Mouse (Mus musculus) liver, embryonic 13.5 days (tissue): ENCODE measurements around the gene Stip1. TPM values are rescaled to one million over a fixed set of nuclear protein-coding genes. Genes with fewer than 3 reads are reported as not detected.

Source experiments
- ATAC-seq: fragments of 200-750 bp; cut with Nextera tagmentation; 2 replicates; pipeline ENCODE4 v1.8.0; 2017; ENCODE audit warnings: low read depth, mild to moderate bottlenecking, moderate number of reproducible peaks, moderate library complexity
- DNase-seq: peaks from one replicate; pipeline ENCODE4 v3.0.0; 2022
- H3K27ac ChIP-seq: fragments of 300-500 bp; sonication (generic); 2 replicates; pipeline ENCODE4 v1.5.1; 2015; ENCODE audit warnings: moderate library complexity, mild to moderate bottlenecking, inconsistent platforms
- H3K27me3 ChIP-seq: fragments of 300-500 bp; sonication (generic); 2 replicates; pipeline ENCODE4 v1.6.1; 2015; ENCODE audit warnings: mild to moderate bottlenecking, inconsistent platforms
- H3K36me3 ChIP-seq: fragments of 300-500 bp; sonication (generic); 2 replicates; pipeline ENCODE4 v1.6.1; 2015; ENCODE audit warnings: mild to moderate bottlenecking, inconsistent platforms
- H3K4me1 ChIP-seq: fragments of 300-500 bp; sonication (generic); replicated peaks from 2 replicates; pipeline ENCODE4 v1.6.1; 2015; ENCODE audit warnings: inconsistent platforms
- H3K4me2 ChIP-seq: fragments of 300-500 bp; sonication (generic); 2 replicates; pipeline ENCODE4 v1.6.1; 2015; ENCODE audit warnings: inconsistent platforms, mild to moderate bottlenecking, moderate library complexity
- H3K4me3 ChIP-seq: fragments of 300-500 bp; sonication (generic); replicated peaks from 2 replicates; pipeline ENCODE4 v1.5.1; 2015; ENCODE audit warnings: mild to moderate bottlenecking, inconsistent platforms
- H3K9ac ChIP-seq: fragments of 300-500 bp; sonication (generic); 2 replicates; pipeline ENCODE4 v1.6.1; 2015; ENCODE audit warnings: mild to moderate bottlenecking, inconsistent platforms
- H3K9me3 ChIP-seq: fragments of 300-500 bp; sonication (generic); replicated peaks from 2 replicates; pipeline ENCODE4 v1.6.1; 2016; ENCODE audit warnings: inconsistent platforms
- WGBS: fragments of 180-500 bp; shearing (Covaris S2); methylation state at CpG from one replicate; pipeline ENCODE4 v1.1.7; 2015; ENCODE audit not compliant: insufficient replicate concordance; 5-methylcytosine and 5-hydroxymethylcytosine counted together
- polyA plus RNA-seq: library from polyadenylated mRNA; unstranded; fragments of >200 nt; fragmentation: Nextera tagmentation; extraction: Ambion mirVana; gene quantifications from 2 replicates; pipeline ENCODE4 v1.2.1, GENCODE M21; 2015

Gene Stip1
- polyA plus RNA-seq, 1 experiment from 2014 or later = 158 TPM

DNA sequence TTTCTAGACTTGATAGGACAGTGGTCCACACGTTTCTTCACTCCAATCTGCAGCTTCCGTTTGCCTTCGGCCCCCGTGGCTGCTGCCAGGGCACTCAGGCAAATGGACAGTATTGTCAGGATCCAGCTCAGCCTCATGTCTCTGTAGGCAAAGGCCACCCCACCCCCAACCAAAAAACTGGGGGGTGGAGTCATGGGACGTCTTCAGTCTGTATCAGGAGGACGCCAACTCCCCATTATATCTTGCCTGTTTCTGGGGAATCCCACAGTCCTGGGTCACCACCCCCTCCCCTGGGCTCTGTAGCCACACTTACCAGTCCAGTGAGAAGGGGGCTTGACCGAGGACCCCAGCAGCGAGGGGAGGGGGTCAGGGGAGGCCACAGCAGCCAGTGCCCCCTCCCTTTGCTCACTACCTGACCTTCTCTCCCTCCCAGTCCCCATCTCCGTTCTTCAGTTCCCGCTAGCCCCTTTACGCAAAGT lies 60.7 kb downstream of the Stip1 start:
- DNase-seq (peak; percentile 53), ATAC-seq (no peak)
- H3K4me2 ChIP-seq = peak overlapping the region; percentile 97
- no peaks in the 10 kb centered on the region for H3K9me3 ChIP-seq
- peak overlapping the region; percentile 80 for H3K4me3 ChIP-seq
- H3K9ac ChIP-seq = peak overlapping the region; percentile 83
- H3K27ac ChIP-seq = peak overlapping the region; percentile 89
- peaks cover 70% of the 10 kb centered on the region for H3K4me1 ChIP-seq
- peaks cover 43% of the 10 kb centered on the region for H3K36me3 ChIP-seq
- 3% methylated on average over 11 of the region's 11 CpGs for WGBS
- H3K27me3 ChIP-seq = no peaks in the 10 kb centered on the region

DNA sequence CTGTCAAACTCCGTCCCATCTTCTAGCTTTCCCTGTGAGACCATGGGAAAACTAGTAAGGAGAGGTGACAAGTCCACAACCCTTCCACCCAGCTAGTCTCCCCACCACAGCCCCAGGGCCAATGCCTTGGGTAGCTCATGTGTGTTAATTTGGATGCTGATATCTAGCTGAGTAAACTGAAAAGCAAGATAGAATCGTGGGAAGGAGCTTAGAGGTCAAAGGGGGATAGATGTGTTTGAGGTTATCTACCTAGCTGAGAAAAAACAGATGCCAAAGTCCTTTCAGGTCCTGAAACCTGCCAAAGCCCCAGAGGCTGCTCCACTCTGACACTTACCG lies 61.2 kb downstream of the Stip1 start:
- H3K4me1 ChIP-seq = peaks cover 75% of the 10 kb centered on the region
- H3K9ac ChIP-seq = peak overlapping the region; percentile 83

GRCm38 (mm10) chr19:6977759-6978638 lies 61.8 kb downstream of the Stip1 start:
- peaks cover 35% of the 10 kb centered on the region for H3K36me3 ChIP-seq
- H3K27me3 ChIP-seq = no peaks in the 10 kb centered on the region
- DNase-seq (no peak), ATAC-seq (no peak)
- H3K4me1 ChIP-seq = peaks cover 79% of the 10 kb centered on the region
- H3K4me3 ChIP-seq = peak overlapping the region; percentile 80
- peak overlapping the region; percentile 97 for H3K4me2 ChIP-seq
- H3K9me3 ChIP-seq = no peaks in the 10 kb centered on the region
- 71% methylated on average over 13 of the region's 13 CpGs for WGBS
- peak overlapping the region; percentile 83 for H3K9ac ChIP-seq
- H3K27ac ChIP-seq = peak overlapping the region; percentile 89

More for the DNA sequence above, 61.2 kb downstream of the Stip1 start:
- H3K4me2 ChIP-seq = peak overlapping the region; percentile 97
- 35% methylated on average over 3 of the region's 3 CpGs for WGBS
- H3K36me3 ChIP-seq = peaks cover 39% of the 10 kb centered on the region
- DNase-seq (no peak), ATAC-seq (no peak)
- H3K27ac ChIP-seq = peak overlapping the region; percentile 89
- H3K27me3 ChIP-seq = no peaks in the 10 kb centered on the region
- peak overlapping the region; percentile 80 for H3K4me3 ChIP-seq
- no peaks in the 10 kb centered on the region for H3K9me3 ChIP-seq

DNA sequence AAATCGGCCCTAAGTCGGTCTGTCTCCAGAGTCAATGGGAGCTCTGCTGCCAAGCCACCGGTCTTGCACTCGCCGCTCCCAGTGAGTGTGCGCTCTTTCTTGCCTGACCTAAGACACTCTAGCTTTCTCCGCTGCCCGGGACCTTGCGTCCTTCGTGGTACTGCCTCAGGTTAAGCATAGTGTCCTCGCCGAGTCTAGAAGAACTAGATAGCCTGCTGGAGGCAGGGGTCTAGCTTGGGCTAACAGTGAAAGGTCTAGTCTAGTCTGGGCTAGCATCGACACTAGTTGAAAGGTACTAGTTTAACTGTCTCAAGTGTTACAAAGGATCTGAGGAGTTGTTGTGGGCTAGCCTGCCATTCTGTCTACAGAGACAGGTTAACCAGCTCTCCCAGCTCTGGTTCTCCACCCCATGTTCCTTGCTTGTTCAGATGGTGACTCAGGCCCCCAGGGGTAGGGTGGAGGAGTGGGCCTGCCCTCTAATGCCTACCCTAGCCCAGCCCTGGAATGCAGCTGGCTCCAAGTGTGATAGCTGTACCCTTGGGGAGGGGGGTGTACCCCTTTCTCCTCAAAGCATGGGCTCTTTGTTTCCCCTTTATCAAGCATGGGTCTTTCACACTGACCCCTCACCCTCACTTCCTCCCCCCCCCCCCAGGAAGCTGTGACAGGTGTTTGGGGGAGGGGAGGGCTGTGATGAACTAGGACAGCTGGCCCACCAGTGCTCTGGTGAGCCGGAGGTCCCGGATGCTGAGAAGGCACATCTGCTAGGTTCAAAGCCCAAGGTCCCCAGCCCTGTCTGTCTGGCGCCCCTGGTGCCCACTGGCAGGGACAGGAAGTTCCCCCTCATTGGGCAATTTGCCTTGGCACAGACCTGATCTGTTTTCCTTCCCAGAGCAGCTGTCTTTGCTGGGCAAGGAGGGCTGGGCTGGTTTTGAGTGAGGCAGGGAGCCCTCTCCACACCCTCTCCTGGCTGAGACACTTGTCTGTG lies 63.9 kb downstream of the Stip1 start, which contains the start of gene Plcb3:
Gene Plcb3, minus strand, starts transcription at position 934 of the 985 bp plus-strand sequence.
- Histone ChIP-seq H3K4me3 (peak within 1 kb of the TSS; percentile 74), H3K4me1 (peaks cover 79% of the 10 kb centered on the region), H3K9ac (peak within 1 kb of the TSS; percentile 81), H3K36me3 (peaks cover 25% of the 10 kb centered on the region), H3K27me3 (no peaks in the 10 kb centered on the region), H3K9me3 (no peaks in the 10 kb centered on the region), H3K27ac (peak within 1 kb of the TSS; percentile 87), H3K4me2 (peak within 1 kb of the TSS; percentile 97)
- ATAC-seq (no peak), DNase-seq (no peak)
- WGBS = under 1% methylated on average over 16 of the region's 16 CpGs

DNA sequence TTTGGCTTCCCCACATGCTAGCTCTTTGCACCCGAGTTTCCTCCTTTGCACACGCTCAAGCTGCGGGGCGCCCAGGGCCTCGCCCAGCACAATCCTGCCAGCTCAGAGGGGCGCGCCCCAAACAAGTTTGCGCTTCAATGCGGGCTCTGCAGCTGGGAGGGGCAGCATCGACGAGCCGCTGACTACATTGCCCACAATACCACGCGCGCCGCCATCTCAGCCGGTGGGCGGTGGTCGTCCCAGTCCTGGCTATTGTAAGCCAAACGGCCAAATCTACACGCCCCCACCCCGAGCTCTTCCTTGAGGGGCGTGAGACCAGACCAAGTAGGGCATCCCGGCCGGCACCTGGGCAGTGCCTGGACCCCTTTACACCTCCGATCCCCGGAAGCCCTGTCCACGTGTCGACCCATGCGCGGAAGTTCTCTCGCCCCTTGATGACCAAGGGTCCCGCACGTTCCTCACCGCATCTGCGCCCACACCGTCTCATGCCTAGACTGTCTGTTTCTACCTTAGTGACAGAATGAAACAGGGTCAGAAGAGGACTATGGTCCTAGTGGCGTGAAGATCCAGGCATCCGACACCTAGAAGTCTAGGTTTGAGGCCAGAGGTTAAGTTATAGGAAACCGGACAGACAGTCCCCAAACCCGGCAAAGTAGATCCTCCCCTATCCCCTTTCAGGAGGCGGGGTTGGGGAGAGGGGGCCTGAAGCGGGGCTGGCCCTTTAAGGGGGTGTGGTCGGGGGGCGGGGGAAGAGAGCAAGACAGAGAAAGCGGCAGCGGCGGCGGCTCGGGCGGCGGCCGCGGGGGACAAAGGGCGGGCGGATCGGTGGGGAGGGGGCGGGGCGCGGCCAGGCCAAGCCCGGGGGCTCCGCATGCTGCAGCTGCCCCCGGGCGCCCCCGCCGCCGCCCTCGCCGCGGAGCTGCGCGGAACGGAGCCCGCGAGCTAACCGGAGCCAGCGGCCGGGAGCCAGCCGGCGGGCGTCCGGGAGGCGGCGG lies 65.3 kb downstream of the Stip1 start, which contains the start of gene Ppp1r14b:
Gene Ppp1r14b, plus strand, starts transcription at position 758 of the 995 bp plus-strand sequence.
- H3K27ac ChIP-seq = peak within 1 kb of the TSS; percentile 87
- peak within 1 kb of the TSS; percentile 74 for H3K4me3 ChIP-seq
- H3K4me1 ChIP-seq = peaks cover 90% of the 10 kb centered on the region
- no peaks in the 10 kb centered on the region for H3K27me3 ChIP-seq
- no peaks in the 10 kb centered on the region for H3K9me3 ChIP-seq
- H3K4me2 ChIP-seq = peak within 1 kb of the TSS; percentile 82
- under 1% methylated on average over 67 of the region's 84 CpGs for WGBS
- peak within 1 kb of the TSS; percentile 81 for H3K9ac ChIP-seq
- H3K36me3 ChIP-seq = peaks cover 25% of the 10 kb centered on the region
- DNase-seq = peak; percentile 84
- peak; percentile 69 for ATAC-seq

DNA sequence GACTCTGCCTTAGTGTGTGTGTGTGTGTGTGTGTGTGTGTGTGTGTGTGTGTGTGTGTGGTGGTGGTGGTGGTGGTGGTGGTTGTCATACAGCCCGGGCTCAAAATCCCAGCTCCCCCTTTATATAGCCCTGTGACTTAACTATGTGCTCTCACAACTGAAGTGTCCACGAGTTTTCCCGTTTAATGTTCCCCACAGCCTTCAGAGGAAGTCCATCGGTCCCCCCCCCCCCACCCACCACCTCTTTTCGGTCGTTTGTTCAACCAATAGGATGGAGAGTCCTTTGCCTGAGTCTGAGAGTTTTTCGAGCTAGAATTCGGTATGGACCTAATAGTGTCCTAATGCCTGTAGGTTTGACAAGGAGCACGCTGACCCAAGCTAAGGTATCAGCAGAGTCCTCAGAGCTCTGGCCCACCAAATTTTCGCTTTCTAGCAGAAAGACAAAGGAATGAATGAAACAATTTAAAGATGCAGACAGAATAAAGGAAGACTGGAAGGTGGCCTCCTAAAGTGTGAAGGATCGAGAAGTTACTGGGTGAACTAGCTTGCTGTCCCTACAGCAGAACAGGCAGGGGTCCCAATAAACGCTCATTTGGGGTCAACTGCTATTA lies 66.1 kb downstream of the Stip1 start:
- ATAC-seq = no peak
- Histone ChIP-seq H3K27ac (peak overlapping the region; percentile 63), H3K9ac (peak overlapping the region; percentile 61), H3K27me3 (0 out of 2 replicates have a peak, but pooled peaks cover 6% of the 10 kb centered on the region), H3K4me2 (peak overlapping the region; percentile 82), H3K36me3 (peaks cover 23% of the 10 kb centered on the region), H3K9me3 (no peaks in the 10 kb centered on the region), H3K4me1 (peaks cover 90% of the 10 kb centered on the region), H3K4me3 (peak overlapping the region; percentile 74)
- 29% methylated on average over 12 of the region's 12 CpGs for WGBS
- DNase-seq = no peak

DNA sequence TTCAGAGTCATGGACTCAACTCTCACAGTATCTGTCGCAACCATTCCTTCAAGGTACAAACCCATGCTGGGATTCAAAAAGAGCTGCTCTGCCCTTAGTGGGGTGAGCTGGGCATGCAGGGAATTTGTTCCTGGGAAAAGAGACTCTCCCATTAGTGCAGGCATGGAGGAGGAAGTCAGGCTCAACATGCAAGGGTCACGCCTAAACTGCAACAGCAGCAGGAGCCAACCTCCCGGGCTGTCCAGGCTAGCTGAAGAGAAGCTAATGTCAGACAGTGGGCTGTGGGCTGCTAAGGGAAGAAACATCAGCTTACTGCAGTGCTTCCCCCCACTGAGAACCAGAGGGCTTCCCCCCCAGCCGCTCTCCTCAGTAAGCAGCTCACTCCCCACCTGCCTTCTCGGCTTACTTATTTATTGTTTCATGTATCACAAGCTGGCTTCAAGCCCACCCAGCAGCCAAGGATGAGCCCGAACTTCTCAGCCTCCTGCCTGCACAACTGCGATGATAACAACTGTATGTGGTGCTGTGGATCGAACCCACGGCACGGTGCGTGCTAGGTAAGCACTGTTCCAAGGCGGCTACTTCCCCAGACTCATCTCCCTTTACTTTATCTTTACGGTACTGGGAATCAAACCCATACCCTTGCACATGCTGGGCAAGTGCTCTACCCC lies 67.4 kb downstream of the Stip1 start:
- ATAC-seq (no peak), DNase-seq (no peak)
- no peak overlapping the region for H3K9ac ChIP-seq
- no peak overlapping the region for H3K4me2 ChIP-seq
- 75% methylated on average over 13 of the region's 13 CpGs for WGBS
- no peaks in the 10 kb centered on the region for H3K9me3 ChIP-seq
- 0 out of 2 replicates have a peak overlapping the region, but pooled peaks have one; percentile 27 for H3K27ac ChIP-seq
- peaks cover 10% of the 10 kb centered on the region for H3K36me3 ChIP-seq
- H3K27me3 ChIP-seq = peaks cover 7% of the 10 kb centered on the region; the same call in 1 of the 2 replicates
- peaks cover 88% of the 10 kb centered on the region for H3K4me1 ChIP-seq
- H3K4me3 ChIP-seq = no peak overlapping the region

DNA sequence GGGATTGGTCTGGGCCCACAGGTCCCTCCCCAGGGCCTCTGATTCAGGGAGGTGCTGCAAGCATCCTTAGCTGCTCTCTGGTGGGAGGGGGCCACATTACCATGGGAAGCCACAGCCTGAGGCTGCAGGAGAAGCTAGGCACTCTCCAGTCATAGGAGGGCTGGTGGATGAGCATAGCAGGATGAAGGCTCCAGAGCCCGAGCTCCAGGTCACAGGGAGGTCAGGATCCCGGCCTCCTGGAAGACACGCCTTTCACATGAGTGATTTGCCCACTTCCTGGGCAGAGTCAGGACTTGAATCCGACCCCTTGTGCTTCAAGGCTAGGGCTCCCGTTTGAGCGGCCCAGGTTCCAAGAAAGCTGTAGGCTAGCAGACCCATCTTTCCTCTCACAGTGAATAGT lies 68.1 kb downstream of the Stip1 start:
- H3K4me1 ChIP-seq = peaks cover 87% of the 10 kb centered on the region
- no peaks in the 10 kb centered on the region for H3K9me3 ChIP-seq
- H3K9ac ChIP-seq = no peak overlapping the region
- 55% methylated on average over 6 of the region's 6 CpGs for WGBS
- no peak overlapping the region for H3K4me3 ChIP-seq
- H3K4me2 ChIP-seq = no peak overlapping the region
- H3K36me3 ChIP-seq = peaks cover 4% of the 10 kb centered on the region; the same call in 1 of the 2 replicates
- peak overlapping the region; percentile 23; the same call in 1 of the 2 replicates for H3K27ac ChIP-seq
- peaks cover 7% of the 10 kb centered on the region; the same call in 1 of the 2 replicates for H3K27me3 ChIP-seq
- DNase-seq (no peak), ATAC-seq (no peak)
